In genomic region chr5:38379970-38380369, GRCm38 (mm10) we compare ENCODE assay signal across 15 mouse cellular contexts.
"Had no signal": no experiment of that assay in that cellular context is flagged by ENCODE, and none has a peak within 500 bp of the region (broad histone marks: within the 10 kb centered on the region; RNA-seq: fewer than 3 reads in every experiment).

No protein-coding gene starts in this region.

- H3K4me2 ChIP-seq: neural tube, embryonic 13.5 days; neural tube, embryonic 15.5 days; stomach, embryonic 15.5 days had no signal

- H3K36me3 ChIP-seq: neural tube, embryonic 13.5 days; neural tube, embryonic 15.5 days; stomach, embryonic 15.5 days had no signal

- DNase-seq: retina, postnatal 1 day; right cerebral cortex, adult 18-20 months; right cerebral cortex, postnatal 14 days; right cerebral cortex, postnatal 25 days; right cerebral cortex, postnatal 4 days; spleen, adult 18-20 months; thymus, adult 18-20 months; thymus, adult 2 months; thymus, postnatal 14 days; thymus, postnatal 25 days; thymus, postnatal 36 days; thymus, postnatal 4 days had no signal

- H3K4me3 ChIP-seq: neural tube, embryonic 13.5 days; neural tube, embryonic 15.5 days; stomach, embryonic 15.5 days had no signal

- H3K27me3 ChIP-seq: neural tube, embryonic 15.5 days; stomach, embryonic 15.5 days had no signal
